Mouse (Mus musculus) activated CD4-positive, CD25-positive, alpha-beta regulatory T cell (primary cell): ENCODE results near the gene H2-Q2. TPM values are rescaled to one million over a fixed set of nuclear protein-coding genes. Genes with fewer than 3 reads are reported as not detected.

Experiments used
- polyA plus RNA-seq, 2 experiments: library from polyadenylated mRNA; unstranded; fragments of 100-300 nt; shearing (Covaris generic); gene quantifications; one replicate each; pipeline ENCODE4 v1.2.1; 2017

The H2-Q2 gene
- polyA plus RNA-seq = 10 to 100 TPM; 10.9 to 18.5 TPM

DNA sequence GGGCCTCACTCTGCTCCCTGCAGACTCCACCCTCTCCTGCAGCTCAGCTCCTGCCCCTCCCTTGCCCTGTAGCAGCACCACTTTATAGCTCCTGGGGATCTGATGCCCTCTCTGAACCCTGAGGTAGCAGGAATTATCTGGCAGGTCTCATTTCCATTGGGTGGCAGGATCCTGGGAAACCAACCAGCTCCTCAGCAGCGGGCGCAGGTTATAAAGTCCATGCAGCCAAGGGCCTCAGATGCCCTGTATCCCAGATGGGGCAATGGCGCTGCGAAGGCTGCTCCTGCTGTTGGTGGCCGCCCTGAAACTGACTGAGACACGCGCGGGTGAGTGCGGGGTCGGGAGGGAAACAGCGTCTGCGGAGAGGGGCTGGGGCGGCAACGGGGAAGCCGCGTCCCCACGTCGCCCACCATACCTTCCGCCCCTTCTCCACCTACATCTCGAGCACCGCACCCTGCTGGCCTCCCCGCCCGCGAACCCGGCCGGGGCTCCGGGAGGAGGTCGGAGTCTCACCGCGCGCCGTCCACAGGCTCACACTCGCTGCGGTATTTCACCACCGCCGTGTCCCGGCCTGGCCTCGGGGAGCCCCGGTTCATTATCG is at the start of gene H2-Q2:
TSS of gene H2-Q2 (plus strand) at position 172 of the 601 bp plus-strand sequence.

DNA sequence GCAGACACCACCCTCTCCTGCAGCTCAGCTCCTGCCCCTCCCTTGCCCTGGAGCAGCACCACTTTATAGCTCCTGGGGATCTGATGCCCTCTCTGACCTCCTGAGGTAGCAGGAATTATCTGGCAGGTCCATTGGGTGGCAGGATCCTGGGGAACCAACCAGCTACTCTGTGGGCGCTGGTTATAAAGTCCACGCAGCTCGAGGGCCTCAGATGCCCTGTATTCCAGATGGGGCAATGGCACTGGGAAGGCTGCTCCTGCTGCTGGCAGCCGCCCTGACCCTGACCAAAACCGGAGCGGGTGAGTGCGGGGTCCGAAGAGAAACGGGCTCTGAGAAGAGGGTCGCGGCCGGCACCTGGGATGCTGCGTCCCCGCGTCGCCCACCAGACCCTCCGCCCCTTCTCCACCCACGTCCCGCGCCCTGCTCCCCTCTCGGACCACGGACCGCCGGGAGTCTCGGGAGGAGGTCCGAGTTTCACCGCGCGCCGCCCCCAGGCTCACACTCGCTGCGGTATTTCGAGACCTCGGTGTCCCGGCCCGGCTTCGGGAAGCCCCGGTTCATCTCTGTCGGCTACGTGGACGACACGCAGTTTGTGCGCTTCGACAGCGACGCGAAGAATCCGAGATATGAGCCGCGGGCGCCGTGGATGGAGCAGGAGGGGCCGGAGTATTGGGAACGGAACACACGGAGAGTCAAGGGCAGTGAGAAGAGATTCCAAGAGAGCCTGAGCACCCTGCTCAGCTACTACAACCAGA is 21.5 kb upstream of the H2-Q2 start, which contains the start of gene H2-Q1:
TSS of gene H2-Q1 (plus strand) at position 79 of the 755 bp plus-strand sequence.

DNA sequence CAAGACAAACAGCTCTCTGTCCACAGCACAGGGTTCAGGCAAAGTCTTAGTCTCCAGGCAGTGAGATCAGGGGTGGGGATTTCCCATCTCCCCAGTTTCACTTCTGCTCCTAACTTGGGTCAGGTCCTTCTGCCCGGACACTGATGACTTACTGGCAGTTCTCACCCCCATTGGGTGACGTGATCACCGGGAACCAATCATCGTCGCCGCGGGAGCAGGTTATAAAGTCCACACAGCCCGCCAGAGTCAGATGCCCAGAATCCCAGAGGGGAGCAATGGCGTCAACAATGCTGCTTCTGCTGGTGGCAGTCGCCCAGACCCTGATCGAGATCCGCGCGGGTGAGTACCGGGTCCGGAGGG is 37.3 kb downstream of the H2-Q2 start, which contains the start of gene H2-Q4:
TSS of gene H2-Q4 (plus strand) at position 249 of the 360 bp plus-strand sequence.

Other genes starting within 250 kb of the H2-Q2 start
- under 1 TPM in 1 of 2 experiments, not detected in 1; 0.36 TPM for gene Ly6g5c, start 234.0 kb upstream of the H2-Q2 start, polyA plus RNA-seq
- 1 to 10 TPM; 3.4 to 9.5 TPM for gene Ly6g5b, start 226.8 kb upstream of the H2-Q2 start, polyA plus RNA-seq
- 10 to 100 TPM; 53.8 to 59.4 TPM for gene Gpank1, start 220.8 kb upstream of the H2-Q2 start, polyA plus RNA-seq
- gene Csnk2b, start 220.2 kb upstream of the H2-Q2 start, polyA plus RNA-seq = 100 to 1,000 TPM; 351 to 388 TPM
- gene D17H6S53E, start 215.9 kb upstream of the H2-Q2 start, polyA plus RNA-seq = 1 to 10 TPM in 1 of 2 experiments, under 1 TPM in 1; 0.88 to 2.4 TPM
- under 1 TPM; 0.28 to 0.37 TPM for gene Apom, start 210.2 kb upstream of the H2-Q2 start, polyA plus RNA-seq
- 10 to 100 TPM; 61.6 to 63.2 TPM for gene Bag6, start 207.1 kb upstream of the H2-Q2 start, polyA plus RNA-seq
- gene Prrc2a, start 177.3 kb upstream of the H2-Q2 start, polyA plus RNA-seq = 10 to 100 TPM; 33.4 to 33.5 TPM
- 10 to 100 TPM in 1 of 2 experiments, 1 to 10 TPM in 1; 5.5 to 18.3 TPM for gene Aif1, start 166.2 kb upstream of the H2-Q2 start, polyA plus RNA-seq
- 10 to 100 TPM in 1 of 2 experiments, 1 to 10 TPM in 1; 8.9 to 14.6 TPM for gene Lst1, start 153.8 kb upstream of the H2-Q2 start, polyA plus RNA-seq
- 1,000 to 10,000 TPM; 1,461 to 1,672 TPM for gene Ltb, start 147.8 kb upstream of the H2-Q2 start, polyA plus RNA-seq
- 10 to 100 TPM; 27.9 to 30.5 TPM for gene Tnf, start 140.2 kb upstream of the H2-Q2 start, polyA plus RNA-seq
- 100 to 1,000 TPM in 1 of 2 experiments, 10 to 100 TPM in 1; 94.1 to 110 TPM for gene Lta, start 136.9 kb upstream of the H2-Q2 start, polyA plus RNA-seq
- gene Gm16181, start 121.4 kb upstream of the H2-Q2 start, polyA plus RNA-seq = 1 to 10 TPM in 1 of 2 experiments, not detected in 1; 1.2 TPM
- gene Atp6v1g2, start 108.6 kb upstream of the H2-Q2 start, polyA plus RNA-seq = 1 to 10 TPM; 4.2 to 9.7 TPM
- 10 to 100 TPM; 20.6 to 22.5 TPM for gene Nfkbil1, start 106.5 kb upstream of the H2-Q2 start, polyA plus RNA-seq
- gene Ddx39b, start 100.5 kb upstream of the H2-Q2 start, polyA plus RNA-seq = 100 to 1,000 TPM; 227 to 243 TPM
- 1,000 to 10,000 TPM; 4,556 to 6,565 TPM for gene H2-D1, start 79.5 kb upstream of the H2-Q2 start, polyA plus RNA-seq
- gene H2-Q1, start 21.8 kb upstream of the H2-Q2 start, polyA plus RNA-seq = under 1 TPM in 1 of 2 experiments, not detected in 1; 0.64 TPM
- gene H2-Q4, start 37.4 kb downstream of the H2-Q2 start, polyA plus RNA-seq = 10 to 100 TPM; 45.4 to 61.9 TPM
- gene H2-Q6, start 82.6 kb downstream of the H2-Q2 start, polyA plus RNA-seq = 100 to 1,000 TPM; 448 to 693 TPM
- 1,000 to 10,000 TPM; 1,586 to 2,503 TPM for gene H2-Q7, start 96.9 kb downstream of the H2-Q2 start, polyA plus RNA-seq
- 10 to 100 TPM; 13.2 to 21.8 TPM for gene H2-Q10, start 127.8 kb downstream of the H2-Q2 start, polyA plus RNA-seq
- not detected for gene Pou5f1, start 163.8 kb downstream of the H2-Q2 start, polyA plus RNA-seq
- 10 to 100 TPM; 31.6 to 32.0 TPM for gene Tcf19, start 174.6 kb downstream of the H2-Q2 start, polyA plus RNA-seq
- 1 to 10 TPM; 7.6 to 8.0 TPM for gene Cchcr1, start 174.9 kb downstream of the H2-Q2 start, polyA plus RNA-seq
- not detected for gene Psors1c2, start 191.0 kb downstream of the H2-Q2 start, polyA plus RNA-seq
- gene Cdsn, start 209.9 kb downstream of the H2-Q2 start, polyA plus RNA-seq = under 1 TPM in 1 of 2 experiments, not detected in 1; 0.12 TPM
- under 1 TPM in 1 of 2 experiments, not detected in 1; 0.12 TPM for gene 2300002M23Rik, start 225.2 kb downstream of the H2-Q2 start, polyA plus RNA-seq